Mouse (Mus musculus) neural tube, embryonic 10.5 days (tissue): Measurements from ENCODE around the gene Neto2.
A peak's percentile ranks its signal among the peaks of the same experiment; 100 is the strongest.
"Not testable (repeated sequence)": the region's sequence is repeated elsewhere in the genome, so short reads cannot be mapped to it uniquely, and the experiment has no call there.

ENCODE experiments used
- DNase-seq: peaks from one replicate; pipeline ENCODE4 v3.0.0-alpha.2; 2017; ENCODE audit warnings: low spot score; ENCODE audit errors: extremely low spot score

Gene Neto2

GRCm38 (mm10) chr8:85700751-85701351, at the start of gene Neto2:
Neto2 (minus strand) TSS chr8:85700924.
- peak; percentile 83 for DNase-seq

- no peak for DNase-seq
Observed at GRCm38 (mm10) chr8:85745053-85745452, 44.3 kb upstream of the Neto2 start.

GRCm38 (mm10) chr8:85730545-85730944, 29.8 kb upstream of the Neto2 start:
- no peak for DNase-seq

- DNase-seq: no peak
Observed at GRCm38 (mm10) chr8:85717271-85717670, 16.5 kb upstream of the Neto2 start.

- DNase-seq: no peak
Observed at GRCm38 (mm10) chr8:85716696-85717095, 16.0 kb upstream of the Neto2 start.

- no peak for DNase-seq
Observed at GRCm38 (mm10) chr8:85706988-85707387, 6.3 kb upstream of the Neto2 start.

GRCm38 (mm10) chr8:85700101-85700750, 498 bp downstream of the Neto2 start:
- peak; percentile 89 for DNase-seq

GRCm38 (mm10) chr8:85699051-85699450, 1.7 kb downstream of the Neto2 start:
- peak; percentile 65 for DNase-seq

GRCm38 (mm10) chr8:85665146-85665545, 35.6 kb downstream of the Neto2 start:
- no peak for DNase-seq

GRCm38 (mm10) chr8:85661995-85662394, 38.7 kb downstream of the Neto2 start:
- peak; percentile 16 for DNase-seq

- no peak for DNase-seq
Observed at GRCm38 (mm10) chr8:85651201-85651600, 49.5 kb downstream of the Neto2 start.

- no peak for DNase-seq
Observed at GRCm38 (mm10) chr8:85648553-85648952, 52.2 kb downstream of the Neto2 start.

- no peak for DNase-seq
Observed at GRCm38 (mm10) chr8:85644921-85645665, 55.6 kb downstream of the Neto2 start.

GRCm38 (mm10) chr8:85624450-85624849, 76.3 kb downstream of the Neto2 start:
- DNase-seq: no peak

GRCm38 (mm10) chr8:85623246-85623645, 77.5 kb downstream of the Neto2 start:
- no peak for DNase-seq

- DNase-seq: no peak
Observed at GRCm38 (mm10) chr8:85618789-85619188, 81.9 kb downstream of the Neto2 start.

- DNase-seq: not testable (repeated sequence)
Observed at GRCm38 (mm10) chr8:85617125-85617524, 83.6 kb downstream of the Neto2 start.

- peak; percentile 5 for DNase-seq
Observed at GRCm38 (mm10) chr8:85608836-85609235, 91.9 kb downstream of the Neto2 start.

GRCm38 (mm10) chr8:85607804-85608203, 92.9 kb downstream of the Neto2 start:
- peak; percentile 0 for DNase-seq

GRCm38 (mm10) chr8:85606974-85607373, 93.8 kb downstream of the Neto2 start:
- no peak for DNase-seq

GRCm38 (mm10) chr8:85606561-85606960, 94.2 kb downstream of the Neto2 start:
- DNase-seq: no peak

GRCm38 (mm10) chr8:85604201-85604600, 96.5 kb downstream of the Neto2 start:
- no peak for DNase-seq
